Mouse (Mus musculus): ENCODE data around the gene Kcnab2. TPM values are rescaled to one million over a fixed set of nuclear protein-coding genes. Genes with fewer than 3 reads are reported as not detected.
A peak's percentile ranks its signal among the peaks of the same experiment; 100 is the strongest.

Gene Kcnab2
- polyA plus RNA-seq, 1 experiment from 2014 or later: 7.8 TPM

- no peak overlapping the region for H3K27ac ChIP-seq (ENCODE audit: low read length)
- ATAC-seq (ENCODE audit: low read depth): no peak
- no peak overlapping the region for H3K9ac ChIP-seq (ENCODE audit: low read depth, low read length)
- H3K27me3 ChIP-seq (ENCODE audit: control insufficient read depth, insufficient read depth, low read depth, low read length): no peaks in the 10 kb centered on the region
- H3K4me2 ChIP-seq (ENCODE audit: low read depth, low read length): no peak overlapping the region
- 67% methylated on average over 5 of the region's 5 CpGs for WGBS (ENCODE audit: insufficient replicate concordance)
- no peaks in the 10 kb centered on the region for H3K4me1 ChIP-seq (ENCODE audit: control insufficient read depth, low read depth, low read length)
- no peaks in the 10 kb centered on the region for H3K36me3 ChIP-seq (ENCODE audit: control insufficient read depth, insufficient read depth)
- no peak overlapping the region for H3K4me3 ChIP-seq (ENCODE audit: low read depth, low read length)
- H3K9me3 ChIP-seq (replicated peaks; ENCODE audit: control insufficient read depth, low read length): no peaks in the 10 kb centered on the region
These were observed 85.5 kb downstream of the Kcnab2 start for GRCm38 (mm10) chr4:152392192-152392591.

- Histone ChIP-seq H3K4me3 (ENCODE audit: low read depth, low read length) (no peak overlapping the region), H3K9ac (ENCODE audit: low read depth, low read length) (no peak overlapping the region), H3K4me1 (ENCODE audit: control insufficient read depth, low read depth, low read length) (no peaks in the 10 kb centered on the region), H3K9me3 (replicated peaks; ENCODE audit: control insufficient read depth, low read length) (no peaks in the 10 kb centered on the region), H3K27ac (ENCODE audit: low read length) (no peak overlapping the region), H3K36me3 (ENCODE audit: control insufficient read depth, insufficient read depth) (no peaks in the 10 kb centered on the region), H3K27me3 (ENCODE audit: control insufficient read depth, insufficient read depth, low read depth, low read length) (no peaks in the 10 kb centered on the region), H3K4me2 (ENCODE audit: low read depth, low read length) (no peak overlapping the region)
- 37% methylated on average over 16 of the region's 16 CpGs for WGBS (ENCODE audit: insufficient replicate concordance)
- ATAC-seq (ENCODE audit: low read depth): no peak
These were observed 92.0 kb downstream of the Kcnab2 start for GRCm38 (mm10) chr4:152385644-152386043.

- no peaks in the 10 kb centered on the region for H3K4me1 ChIP-seq (ENCODE audit: control insufficient read depth, low read depth, low read length)
- no peak overlapping the region for H3K27ac ChIP-seq (ENCODE audit: low read length)
- H3K4me3 ChIP-seq (ENCODE audit: low read depth, low read length): no peak overlapping the region
- H3K27me3 ChIP-seq (ENCODE audit: control insufficient read depth, insufficient read depth, low read depth, low read length): no peaks in the 10 kb centered on the region
- H3K9me3 ChIP-seq (replicated peaks; ENCODE audit: control insufficient read depth, low read length): no peaks in the 10 kb centered on the region
- H3K36me3 ChIP-seq (ENCODE audit: control insufficient read depth, insufficient read depth): no peaks in the 10 kb centered on the region
- WGBS (ENCODE audit: insufficient replicate concordance): 71% methylated on average over 17 of the region's 17 CpGs
- no peak for ATAC-seq (ENCODE audit: low read depth)
- no peak overlapping the region for H3K9ac ChIP-seq (ENCODE audit: low read depth, low read length)
- no peak overlapping the region for H3K4me2 ChIP-seq (ENCODE audit: low read depth, low read length)
These were observed 95.0 kb downstream of the Kcnab2 start for GRCm38 (mm10) chr4:152382528-152383252.

- peaks cover 5% of the 10 kb centered on the region for H3K4me1 ChIP-seq (ENCODE audit: control insufficient read depth, low read depth, low read length)
- no peak for ATAC-seq (ENCODE audit: low read depth)
- no peak overlapping the region for H3K4me2 ChIP-seq (ENCODE audit: low read depth, low read length)
- H3K36me3 ChIP-seq (ENCODE audit: control insufficient read depth, insufficient read depth): no peaks in the 10 kb centered on the region
- no peak overlapping the region for H3K9ac ChIP-seq (ENCODE audit: low read depth, low read length)
- no peak overlapping the region for H3K27ac ChIP-seq (ENCODE audit: low read length)
- 54% methylated on average over 7 of the region's 7 CpGs for WGBS (ENCODE audit: insufficient replicate concordance)
- no peak overlapping the region for H3K4me3 ChIP-seq (ENCODE audit: low read depth, low read length)
- no peaks in the 10 kb centered on the region for H3K9me3 ChIP-seq (replicated peaks; ENCODE audit: control insufficient read depth, low read length)
- H3K27me3 ChIP-seq (ENCODE audit: control insufficient read depth, insufficient read depth, low read depth, low read length): peaks cover 4% of the 10 kb centered on the region; the same call in 1 of the 2 replicates
These were observed 112.4 kb downstream of the Kcnab2 start for GRCm38 (mm10) chr4:152365228-152365627.

- H3K4me3 ChIP-seq (ENCODE audit: low read depth, low read length): no peak overlapping the region
- H3K4me1 ChIP-seq (ENCODE audit: control insufficient read depth, low read depth, low read length): peaks cover 5% of the 10 kb centered on the region
- 0 out of 2 replicates have a peak, but pooled peaks have one; percentile 3 for ATAC-seq (ENCODE audit: low read depth)
- H3K36me3 ChIP-seq (ENCODE audit: control insufficient read depth, insufficient read depth): no peaks in the 10 kb centered on the region
- H3K4me2 ChIP-seq (ENCODE audit: low read depth, low read length): no peak overlapping the region
- H3K27me3 ChIP-seq (ENCODE audit: control insufficient read depth, insufficient read depth, low read depth, low read length): peaks cover 5% of the 10 kb centered on the region; the same call in 1 of the 2 replicates
- no peaks in the 10 kb centered on the region for H3K9me3 ChIP-seq (replicated peaks; ENCODE audit: control insufficient read depth, low read length)
- no peak overlapping the region for H3K27ac ChIP-seq (ENCODE audit: low read length)
- 13% methylated on average over 9 of the region's 9 CpGs for WGBS (ENCODE audit: insufficient replicate concordance)
- H3K9ac ChIP-seq (ENCODE audit: low read depth, low read length): no peak overlapping the region
These were observed 115.5 kb downstream of the Kcnab2 start for GRCm38 (mm10) chr4:152362180-152362579.

GRCm38 (mm10) chr4:152360855-152361254 is 116.8 kb downstream of the Kcnab2 start:
- Histone ChIP-seq H3K27me3 (ENCODE audit: control insufficient read depth, insufficient read depth, low read depth, low read length) (peaks cover 5% of the 10 kb centered on the region; the same call in 1 of the 2 replicates), H3K4me2 (ENCODE audit: low read depth, low read length) (peak overlapping the region; percentile 36), H3K4me3 (ENCODE audit: low read depth, low read length) (peak overlapping the region; percentile 13; the same call in 1 of the 2 replicates), H3K4me1 (ENCODE audit: control insufficient read depth, low read depth, low read length) (peaks cover 5% of the 10 kb centered on the region), H3K9ac (ENCODE audit: low read depth, low read length) (no peak overlapping the region), H3K9me3 (replicated peaks; ENCODE audit: control insufficient read depth, low read length) (no peaks in the 10 kb centered on the region), H3K36me3 (ENCODE audit: control insufficient read depth, insufficient read depth) (no peaks in the 10 kb centered on the region), H3K27ac (ENCODE audit: low read length) (no peak overlapping the region)
- peak; percentile 14; the same call in 1 of the 2 replicates for ATAC-seq (ENCODE audit: low read depth)
- WGBS (ENCODE audit: insufficient replicate concordance): 4% methylated on average over 24 of the region's 24 CpGs

- Histone ChIP-seq H3K36me3 (ENCODE audit: control insufficient read depth, insufficient read depth) (no peaks in the 10 kb centered on the region), H3K9ac (ENCODE audit: low read depth, low read length) (no peak overlapping the region), H3K4me2 (ENCODE audit: low read depth, low read length) (no peak overlapping the region), H3K4me3 (ENCODE audit: low read depth, low read length) (no peak overlapping the region), H3K27ac (ENCODE audit: low read length) (no peak overlapping the region), H3K9me3 (replicated peaks; ENCODE audit: control insufficient read depth, low read length) (no peaks in the 10 kb centered on the region), H3K27me3 (ENCODE audit: control insufficient read depth, insufficient read depth, low read depth, low read length) (peaks cover 5% of the 10 kb centered on the region; the same call in 1 of the 2 replicates), H3K4me1 (ENCODE audit: control insufficient read depth, low read depth, low read length) (peaks cover 5% of the 10 kb centered on the region)
- no peak for ATAC-seq (ENCODE audit: low read depth)
- 8% methylated on average over 11 of the region's 11 CpGs for WGBS (ENCODE audit: insufficient replicate concordance)
These were observed 118.0 kb downstream of the Kcnab2 start for GRCm38 (mm10) chr4:152359700-152360099.

GRCm38 (mm10) chr4:152355672-152356071 is 122.0 kb downstream of the Kcnab2 start:
- no peak overlapping the region for H3K9ac ChIP-seq (ENCODE audit: low read depth, low read length)
- H3K4me1 ChIP-seq (ENCODE audit: control insufficient read depth, low read depth, low read length): no peaks in the 10 kb centered on the region; the same call in 1 of the 2 replicates
- H3K9me3 ChIP-seq (replicated peaks; ENCODE audit: control insufficient read depth, low read length): no peaks in the 10 kb centered on the region
- no peak for ATAC-seq (ENCODE audit: low read depth)
- H3K27me3 ChIP-seq (ENCODE audit: control insufficient read depth, insufficient read depth, low read depth, low read length): peaks cover 15% of the 10 kb centered on the region; the same call in 1 of the 2 replicates
- H3K27ac ChIP-seq (ENCODE audit: low read length): no peak overlapping the region
- WGBS (ENCODE audit: insufficient replicate concordance): 52% methylated on average over 7 of the region's 7 CpGs
- no peak overlapping the region for H3K4me2 ChIP-seq (ENCODE audit: low read depth, low read length)
- H3K36me3 ChIP-seq (ENCODE audit: control insufficient read depth, insufficient read depth): no peaks in the 10 kb centered on the region
- H3K4me3 ChIP-seq (ENCODE audit: low read depth, low read length): no peak overlapping the region

- Histone ChIP-seq H3K27me3 (ENCODE audit: control insufficient read depth, insufficient read depth, low read depth, low read length) (peaks cover 21% of the 10 kb centered on the region), H3K4me3 (ENCODE audit: low read depth, low read length) (no peak overlapping the region), H3K9ac (ENCODE audit: low read depth, low read length) (no peak overlapping the region), H3K9me3 (replicated peaks; ENCODE audit: control insufficient read depth, low read length) (no peaks in the 10 kb centered on the region), H3K27ac (ENCODE audit: low read length) (no peak overlapping the region), H3K36me3 (ENCODE audit: control insufficient read depth, insufficient read depth) (no peaks in the 10 kb centered on the region), H3K4me2 (ENCODE audit: low read depth, low read length) (no peak overlapping the region), H3K4me1 (ENCODE audit: control insufficient read depth, low read depth, low read length) (no peaks in the 10 kb centered on the region)
- WGBS (ENCODE audit: insufficient replicate concordance): 60% methylated on average over 14 of the region's 14 CpGs
- ATAC-seq (ENCODE audit: low read depth): no peak
These were observed 123.6 kb downstream of the Kcnab2 start for GRCm38 (mm10) chr4:152353886-152354637.
